Mouse (Mus musculus): ENCODE results near the gene Hopx.

The Hopx gene

DNA sequence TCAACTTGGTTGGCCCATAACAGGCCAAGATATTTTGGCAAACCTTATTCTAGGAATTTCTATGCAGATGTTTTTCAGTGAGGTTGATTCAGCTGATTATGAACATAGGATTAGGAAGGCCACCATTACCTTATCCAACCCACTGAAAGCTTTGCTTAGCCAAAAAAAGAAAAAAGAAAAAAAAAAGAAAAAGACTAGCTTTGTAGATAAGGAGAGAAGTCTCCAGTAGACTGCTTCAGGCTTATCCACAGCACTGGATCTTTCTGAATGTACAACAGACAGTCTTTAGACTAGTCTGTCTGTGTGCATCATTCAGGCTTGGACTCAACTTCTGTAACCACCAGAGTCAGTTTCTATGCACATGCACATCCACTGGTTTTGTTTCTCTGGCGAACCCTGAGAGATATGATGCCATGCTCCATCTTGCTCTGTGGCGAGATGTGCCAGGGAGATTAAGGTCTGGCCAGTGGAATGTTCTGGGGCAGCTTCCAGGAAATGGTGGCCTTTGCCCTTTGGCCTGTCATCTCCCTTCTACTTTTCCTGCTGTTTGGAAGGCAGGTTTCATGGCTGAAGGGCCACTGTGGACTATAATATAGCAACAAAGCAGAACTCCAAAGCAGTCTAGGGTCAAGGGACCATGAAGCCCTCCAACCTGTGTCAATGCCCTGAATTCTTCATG lies 17.7 kb upstream of the Hopx start:
- DNase-seq (ENCODE audit: low read depth, low spot score) = no peak

DNA sequence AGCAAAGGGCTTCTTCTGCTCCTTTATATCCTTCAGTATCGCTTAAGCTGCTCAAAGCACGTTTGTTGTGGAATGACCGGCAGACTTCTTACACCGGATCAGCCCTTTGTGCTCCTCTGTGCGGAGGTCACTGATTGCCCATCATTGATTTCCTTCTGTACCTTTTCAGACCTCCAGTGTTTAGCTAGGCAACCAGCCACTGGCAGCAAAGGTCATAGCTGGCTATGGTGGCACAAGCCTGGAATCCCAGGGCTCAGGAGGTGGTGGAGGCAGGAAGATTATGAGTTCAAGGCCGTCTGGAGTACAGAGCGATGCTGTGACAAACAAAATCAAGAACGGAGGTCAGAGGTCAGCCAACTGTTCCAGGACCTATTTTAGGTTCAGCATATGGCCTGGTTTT lies 17.0 kb upstream of the Hopx start:
- no peak for DNase-seq (ENCODE audit: low read depth, low spot score)

GRCm38 (mm10) chr5:77130310-77131020 lies 15.5 kb upstream of the Hopx start:
- no peak for DNase-seq (ENCODE audit: low read depth, low spot score)

- no peak for DNase-seq (ENCODE audit: low read depth, low spot score)
Observed at GRCm38 (mm10) chr5:77129907-77130306, 15.0 kb upstream of the Hopx start.

GRCm38 (mm10) chr5:77128854-77129253 lies 13.9 kb upstream of the Hopx start:
- no peak for DNase-seq (ENCODE audit: low read depth, low spot score)

DNA sequence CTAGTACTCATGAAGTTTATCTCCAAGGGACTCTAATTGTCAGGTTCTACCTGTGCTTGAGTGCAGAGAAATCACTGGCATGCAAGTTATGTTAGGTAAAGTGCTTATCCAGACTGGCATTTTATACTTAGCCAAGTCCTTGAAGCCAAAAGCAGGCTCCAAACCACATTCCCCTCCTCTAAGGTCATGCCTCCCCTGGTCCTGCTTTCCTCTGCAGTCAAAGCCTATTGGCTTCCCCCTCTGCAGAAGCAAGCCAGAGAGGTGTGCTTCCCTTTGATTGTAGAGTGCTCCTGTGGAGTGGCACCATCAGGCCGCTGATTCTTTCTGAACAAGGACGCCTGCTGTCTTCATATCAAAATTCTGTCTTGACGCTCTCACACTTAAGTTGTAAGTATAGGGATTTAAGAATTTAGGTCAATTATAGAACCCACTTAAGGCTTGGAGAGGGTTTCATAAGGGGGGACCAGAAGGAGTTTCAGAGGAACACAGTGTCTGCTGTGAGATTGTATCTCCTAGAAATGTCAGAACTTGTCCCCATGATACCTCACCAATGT lies 11.6 kb upstream of the Hopx start:
- DNase-seq (ENCODE audit: low read depth, low spot score) = no peak

DNA sequence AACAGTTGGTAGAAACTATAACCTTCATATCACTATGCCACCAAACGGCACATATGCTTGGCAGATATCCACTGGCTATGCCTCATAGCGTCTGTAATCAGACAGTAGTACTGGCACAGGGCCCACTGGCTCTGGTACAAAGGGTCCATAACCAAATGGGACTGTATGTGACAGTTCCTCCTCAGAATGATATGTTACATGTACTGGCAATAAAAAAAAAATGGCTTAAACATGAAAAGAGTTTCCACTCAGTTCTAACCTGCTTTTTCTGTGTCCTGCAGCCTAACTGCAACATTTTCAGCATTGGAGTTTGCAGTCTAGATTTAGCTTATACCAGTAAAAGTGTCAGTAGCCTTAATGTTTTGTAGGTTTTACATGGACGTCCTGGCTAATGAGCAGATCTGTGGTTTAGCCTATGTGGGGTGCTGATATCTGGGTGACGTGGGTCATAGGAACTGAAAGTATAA lies 9.9 kb upstream of the Hopx start:
- DNase-seq (ENCODE audit: low read depth, low spot score) = no peak

DNA sequence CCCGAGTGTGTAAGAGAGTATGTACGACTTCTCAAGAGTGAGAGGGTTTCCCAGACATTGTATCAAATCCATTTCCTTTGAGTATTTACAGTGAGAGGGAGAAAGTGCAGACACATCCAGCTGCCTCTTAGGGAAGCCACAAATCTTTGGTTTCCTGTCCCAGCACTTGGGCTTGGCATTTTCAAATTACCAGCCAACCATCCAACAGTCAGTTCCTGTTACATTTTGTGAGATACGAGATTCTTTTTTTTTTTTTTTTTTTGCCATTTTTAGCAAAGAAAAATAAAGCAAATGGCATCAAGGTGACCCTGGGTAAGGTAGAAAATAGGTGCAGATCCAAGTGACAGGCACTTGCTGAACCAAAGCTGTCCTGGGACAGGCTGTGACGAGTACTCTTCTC lies 9.2 kb upstream of the Hopx start:
- DNase-seq (ENCODE audit: low read depth, low spot score) = no peak

GRCm38 (mm10) chr5:77123597-77123996 lies 8.7 kb upstream of the Hopx start:
- no peak for DNase-seq (ENCODE audit: low read depth, low spot score)

DNA sequence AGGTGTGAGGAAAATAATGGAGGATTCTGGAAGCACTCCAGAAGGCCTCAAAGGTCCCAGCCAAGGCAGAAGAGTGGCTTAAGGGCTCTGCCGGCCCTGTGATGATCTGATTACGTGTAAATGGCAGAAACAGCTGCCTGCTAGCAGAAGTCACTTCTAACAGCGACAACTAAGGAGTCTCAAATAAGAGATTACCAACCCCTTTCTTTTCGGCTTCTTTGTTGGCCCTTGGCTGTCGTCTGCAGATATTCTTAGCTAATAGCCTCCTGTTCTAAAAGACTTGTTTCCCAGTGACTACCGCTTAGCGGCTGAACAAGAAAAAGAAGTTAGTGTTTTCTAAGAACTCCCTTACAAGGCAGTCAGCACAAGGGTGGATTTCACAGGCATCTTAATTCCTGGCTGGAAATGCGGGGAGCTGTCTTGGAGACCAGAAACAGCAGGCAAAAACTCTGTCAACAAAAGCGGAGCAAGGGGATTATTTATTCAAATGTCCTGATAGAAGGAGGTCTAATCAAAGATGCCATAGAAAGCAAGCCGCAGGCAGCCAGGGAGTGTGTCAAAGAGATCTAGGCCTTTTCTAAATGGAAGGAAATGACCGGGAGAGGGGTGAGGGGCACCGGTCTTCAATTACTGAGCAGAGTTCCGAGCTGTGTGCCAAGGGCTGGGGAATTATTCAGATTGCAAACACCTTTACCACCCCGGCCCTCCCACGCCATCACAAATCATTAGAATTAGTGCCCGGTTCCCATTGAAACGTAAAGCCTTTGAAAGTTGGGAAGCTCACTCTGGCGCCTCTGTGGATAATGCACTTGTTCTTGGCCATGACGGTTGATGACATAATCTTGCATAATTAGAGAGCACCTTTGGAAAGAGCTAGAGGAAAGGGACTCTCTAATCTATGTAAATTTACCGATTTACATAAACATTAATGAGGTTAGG lies 7.6 kb upstream of the Hopx start:
- DNase-seq (ENCODE audit: low read depth, low spot score) = no peak

- no peak for DNase-seq (ENCODE audit: low read depth, low spot score)
Observed at GRCm38 (mm10) chr5:77120701-77121100, 5.8 kb upstream of the Hopx start.

DNA sequence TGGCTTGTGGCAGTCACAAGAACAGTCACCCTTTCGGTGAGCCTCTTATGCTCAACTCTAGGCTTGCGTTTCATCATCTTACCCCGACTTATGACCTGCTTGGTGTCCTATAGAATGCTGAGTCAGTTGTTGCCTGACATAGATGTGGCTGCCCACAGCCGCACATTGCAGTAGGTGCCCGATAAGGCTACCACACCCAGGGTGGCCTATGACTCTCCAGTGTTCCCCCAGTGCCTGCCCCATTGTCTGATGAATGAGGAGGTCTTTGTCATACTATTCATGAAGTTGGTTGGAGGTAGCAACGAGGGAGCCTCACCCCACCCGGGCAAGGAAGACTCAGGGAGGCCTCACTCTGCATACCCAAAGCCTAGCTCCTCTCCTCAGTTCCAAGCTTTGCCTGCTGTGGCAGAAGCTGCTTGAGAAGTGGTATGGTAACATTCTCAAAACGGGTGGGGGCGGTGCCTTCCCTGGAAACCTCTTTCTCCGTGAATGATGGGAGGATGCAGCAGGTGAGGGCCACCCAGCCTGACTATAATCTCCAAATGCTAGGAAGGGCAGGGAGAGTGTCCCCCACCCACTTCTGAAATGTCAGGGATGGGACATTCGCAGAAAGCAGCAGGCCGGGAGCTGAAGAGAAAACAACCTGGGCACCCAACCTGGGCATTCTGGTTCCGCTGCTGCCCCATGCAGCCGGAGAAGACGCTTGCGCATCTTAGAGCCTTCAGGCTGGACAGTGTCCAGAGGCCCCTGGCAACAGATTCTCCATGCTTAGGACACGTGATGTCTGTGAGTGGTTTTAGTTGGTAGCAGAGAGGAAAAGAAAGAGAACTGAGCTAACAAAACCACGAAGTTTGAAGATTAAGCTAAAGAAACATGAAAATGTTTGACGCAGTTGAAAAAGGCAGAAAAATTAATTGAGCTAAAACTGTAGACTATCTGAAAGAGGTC lies 4.8 kb upstream of the Hopx start:
- no peak for DNase-seq (ENCODE audit: low read depth, low spot score)

- no peak for DNase-seq (ENCODE audit: low read depth, low spot score)
Observed at GRCm38 (mm10) chr5:77115732-77116131, 811 bp upstream of the Hopx start.

- no peak for DNase-seq (ENCODE audit: low read depth, low spot score)
Observed at GRCm38 (mm10) chr5:77113773-77114172, 1.1 kb downstream of the Hopx start.

- no peak for DNase-seq (ENCODE audit: low read depth, low spot score)
Observed at GRCm38 (mm10) chr5:77112066-77112465, 2.9 kb downstream of the Hopx start.

GRCm38 (mm10) chr5:77109814-77110213 lies 5.1 kb downstream of the Hopx start:
- DNase-seq (ENCODE audit: low read depth, low spot score) = no peak

- no peak for DNase-seq (ENCODE audit: low read depth, low spot score)
Observed at GRCm38 (mm10) chr5:77108806-77109205, 6.1 kb downstream of the Hopx start.

DNA sequence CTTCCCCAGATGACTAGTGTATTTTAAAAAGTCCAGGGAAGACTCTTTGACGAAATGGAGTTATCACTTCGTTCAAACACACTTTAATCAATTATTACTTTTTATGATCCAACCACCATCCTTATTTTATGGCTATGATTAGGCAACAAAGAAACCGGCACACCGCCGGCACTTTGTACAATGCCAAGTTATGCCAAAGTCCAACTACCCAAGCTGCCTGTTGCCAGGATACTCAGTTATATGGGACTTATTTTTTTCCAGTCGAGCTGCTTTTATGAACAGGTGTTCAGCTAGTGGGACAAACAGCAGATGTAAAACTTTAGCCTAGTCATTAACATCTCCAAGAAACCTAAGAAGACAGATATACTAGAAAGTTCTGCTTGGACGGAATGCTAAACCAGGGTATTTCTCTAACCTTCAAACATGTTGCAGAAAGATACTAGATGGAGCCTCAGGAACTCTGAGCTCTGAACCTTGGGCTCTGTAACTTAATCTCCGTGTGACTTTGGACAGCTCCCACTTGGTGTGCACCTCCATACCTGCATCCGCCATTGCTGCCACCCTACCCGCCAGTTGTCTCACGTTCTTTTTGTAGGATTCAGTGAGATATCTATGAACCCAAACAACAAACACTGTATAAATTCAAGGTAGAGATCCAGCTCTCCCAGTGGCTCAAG lies 7.6 kb downstream of the Hopx start:
- no peak for DNase-seq (ENCODE audit: low read depth, low spot score)

DNA sequence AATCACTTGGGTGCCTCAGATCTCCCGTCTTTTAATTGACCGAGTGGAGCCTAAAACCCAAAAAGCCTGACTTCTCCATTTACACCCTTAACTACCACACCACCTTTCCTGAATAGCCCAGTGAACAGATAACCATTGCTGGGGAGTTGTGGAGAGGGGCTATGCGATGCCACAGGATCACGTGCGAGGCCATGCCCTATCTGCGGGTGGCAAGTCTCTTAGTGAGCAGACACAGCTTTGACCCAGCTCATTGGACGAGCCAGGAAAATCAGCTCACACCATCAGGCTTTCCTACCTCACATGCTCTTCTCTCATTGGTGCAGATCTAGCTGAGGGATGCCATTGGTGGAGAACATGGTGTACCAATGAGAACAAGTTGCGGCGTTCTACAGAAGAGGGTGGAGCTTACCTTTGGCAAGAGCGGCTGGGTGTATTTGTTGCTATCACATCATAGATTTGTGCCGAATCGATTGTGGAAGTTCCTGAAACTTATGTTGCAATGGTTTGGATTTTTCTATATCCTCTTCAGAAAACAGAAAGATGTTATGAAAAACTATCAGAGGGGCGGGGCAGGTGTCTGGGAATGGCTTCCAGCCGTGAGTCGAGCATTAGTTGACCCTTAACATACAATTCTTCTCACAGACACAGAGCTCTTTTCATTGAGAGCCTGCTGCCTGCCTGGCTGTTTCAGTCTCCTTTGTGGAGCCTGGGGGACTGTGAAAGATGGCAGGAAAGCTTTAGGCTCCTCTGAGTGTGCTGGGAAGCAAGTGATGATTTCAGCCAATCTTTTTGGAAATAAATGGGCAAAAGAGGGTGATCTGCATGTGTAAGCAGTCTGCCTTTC lies 12.2 kb downstream of the Hopx start:
- DNase-seq (ENCODE audit: low read depth, low spot score) = no peak

Data from A20 (cell line).